ENCODE assay signal across 11 mouse cellular contexts in genomic region chrX:140996909-140997516, GRCm38 (mm10). TPM values are rescaled to one million over a fixed set of nuclear protein-coding genes. Genes with fewer than 3 reads are reported as not detected.
DNase-seq lines count a peak whose midpoint lies in the region; ATAC-seq lines count a peak whose summit lies in the region.
"Had no signal": no experiment of that assay in that cellular context is flagged by ENCODE, and none has a peak within 500 bp of the region (broad histone marks: within the 10 kb centered on the region; RNA-seq: fewer than 3 reads in every experiment).

No protein-coding gene starts in this region.

- 92% methylated on average over 1 of the region's 1 CpGs for WGBS in limb, embryonic 11.5 days
- 75% methylated on average over 1 of the region's 1 CpGs for WGBS in limb, embryonic 10.5 days
- 93% methylated on average over 1 of the region's 1 CpGs for WGBS in liver, embryonic 16.5 days (ENCODE audit: insufficient replicate concordance)
- WGBS in neural tube, embryonic 15.5 days = 70% methylated on average over 1 of the region's 1 CpGs

- no peak overlapping the region for H3K9ac ChIP-seq in limb, embryonic 11.5 days (ENCODE audit: low read length)
- no peak overlapping the region for H3K9ac ChIP-seq in liver, embryonic 16.5 days (ENCODE audit: low read depth, low read length)
- no peak overlapping the region for H3K9ac ChIP-seq in neural tube, embryonic 15.5 days (replicated peaks)

- no peaks in the 10 kb centered on the region for H3K9me3 ChIP-seq in limb, embryonic 11.5 days (ENCODE audit: control insufficient read depth, low read length)
- no peaks in the 10 kb centered on the region for H3K9me3 ChIP-seq in limb, embryonic 10.5 days (replicated peaks)
- H3K9me3 ChIP-seq in liver, embryonic 16.5 days (replicated peaks; ENCODE audit: control insufficient read depth, low read length) = no peaks in the 10 kb centered on the region
- H3K9me3 ChIP-seq in neural tube, embryonic 15.5 days (replicated peaks) = no peaks in the 10 kb centered on the region
- H3K9me3 ChIP-seq: G1E had no signal

- no peaks in the 10 kb centered on the region for H3K4me1 ChIP-seq in limb, embryonic 11.5 days (ENCODE audit: control insufficient read depth, insufficient read depth, low read length)
- no peaks in the 10 kb centered on the region for H3K4me1 ChIP-seq in limb, embryonic 10.5 days
- no peaks in the 10 kb centered on the region for H3K4me1 ChIP-seq in liver, embryonic 16.5 days (ENCODE audit: control insufficient read depth, low read depth, low read length)
- no peaks in the 10 kb centered on the region for H3K4me1 ChIP-seq in neural tube, embryonic 15.5 days

- DNase-seq in limb, embryonic 11.5 days (ENCODE audit: low spot score) = no peak
- DNase-seq in limb, embryonic 10.5 days (ENCODE audit: low spot score) = no peak
- DNase-seq in T-cell, adult 2 months (ENCODE audit: low spot score) = no peak
- DNase-seq in left cerebral cortex, adult 18-20 months (ENCODE audit: low spot score in 2 of 2) = no peak
- no peak for DNase-seq in layer of hippocampus, adult 9-11 months
- DNase-seq: right cerebral cortex, postnatal 14 days had no signal

- no peaks in the 10 kb centered on the region for H3K36me3 ChIP-seq in limb, embryonic 11.5 days (ENCODE audit: control insufficient read depth, insufficient read depth, low read length)
- no peaks in the 10 kb centered on the region for H3K36me3 ChIP-seq in limb, embryonic 10.5 days
- H3K36me3 ChIP-seq in liver, embryonic 16.5 days (ENCODE audit: control insufficient read depth, insufficient read depth) = no peaks in the 10 kb centered on the region
- H3K36me3 ChIP-seq in neural tube, embryonic 15.5 days = no peaks in the 10 kb centered on the region; the same call in 1 of the 2 replicates

- peak; percentile 65; the same call in 1 of the 2 replicates for ATAC-seq in limb, embryonic 11.5 days (ENCODE audit: insufficient number of reproducible peaks, low FRiP score, low TSS enrichment, low read depth)
- ATAC-seq in granulocyte monocyte progenitor cell, adult 5-6 weeks (replicated peaks; ENCODE audit: poor library complexity, severe bottlenecking) = peak; percentile 59
- ATAC-seq in liver, embryonic 16.5 days (ENCODE audit: low read depth) = peak; percentile 48
- peak; percentile 69; the same call in 1 of the 2 replicates for ATAC-seq in neural tube, embryonic 15.5 days (ENCODE audit: low FRiP score)

- H3K4me2 ChIP-seq in limb, embryonic 11.5 days (ENCODE audit: low read depth, severe bottlenecking) = no peak overlapping the region
- H3K4me2 ChIP-seq in liver, embryonic 16.5 days (ENCODE audit: low read depth, low read length) = no peak overlapping the region
- no peak overlapping the region for H3K4me2 ChIP-seq in neural tube, embryonic 15.5 days
- H3K4me2 ChIP-seq: heart, embryonic 11.5 days had no signal

- peaks cover 16% of the 10 kb centered on the region for H3K27me3 ChIP-seq in limb, embryonic 11.5 days (ENCODE audit: control insufficient read depth, insufficient read depth, low read length)
- H3K27me3 ChIP-seq in limb, embryonic 10.5 days (ENCODE audit: low read depth, poor library complexity, severe bottlenecking) = peaks cover 69% of the 10 kb centered on the region
- H3K27me3 ChIP-seq in liver, embryonic 16.5 days (ENCODE audit: control insufficient read depth, insufficient read depth, low read depth, low read length) = no peaks in the 10 kb centered on the region; the same call in 1 of the 2 replicates
- H3K27me3 ChIP-seq in neural tube, embryonic 15.5 days (replicated peaks) = peaks cover 11% of the 10 kb centered on the region; the same call in 1 of the 2 replicates

- no peak overlapping the region for H3K27ac ChIP-seq in limb, embryonic 11.5 days (replicated peaks; ENCODE audit: low read depth, low read length)
- no peak overlapping the region for H3K27ac ChIP-seq in limb, embryonic 10.5 days
- H3K27ac ChIP-seq in liver, embryonic 16.5 days (ENCODE audit: low read length) = no peak overlapping the region
- H3K27ac ChIP-seq in neural tube, embryonic 15.5 days (replicated peaks) = no peak overlapping the region

- H3K4me3 ChIP-seq in limb, embryonic 11.5 days (ENCODE audit: low read depth, low read length) = no peak overlapping the region
- H3K4me3 ChIP-seq in limb, embryonic 10.5 days = no peak overlapping the region
- H3K4me3 ChIP-seq in liver, embryonic 16.5 days (ENCODE audit: low read depth, low read length) = no peak overlapping the region
- no peak overlapping the region for H3K4me3 ChIP-seq in neural tube, embryonic 15.5 days (replicated peaks)

RNA-seq across cellular contexts. Expression of gene Atg4a, which starts 40.3 kb away (rescaled TPM):
- polyA plus RNA-seq in limb, embryonic 11.5 days (2014; fragmentation: Nextera tagmentation; extraction: Ambion mirVana) = 14.2 and 15.3 TPM in 2 replicates
- polyA plus RNA-seq in limb, embryonic 10.5 days (2016; fragmentation: Nextera tagmentation; extraction: Ambion mirVana) = 11.4 and 12.0 TPM in 2 replicates
- total RNA-seq in granulocyte monocyte progenitor cell, adult 5-6 weeks (2014; fragmentation: Nextera tagmentation) = 18.8 and 22.5 TPM in 2 replicates
- total RNA-seq in granulocyte monocyte progenitor cell, adult 5-6 weeks (2017) = 24.8 and 25.8 TPM in 2 replicates
- polyA plus RNA-seq in liver, embryonic 16.5 days (2015; fragmentation: Nextera tagmentation; extraction: Ambion mirVana) = 25.3 and 26.9 TPM in 2 replicates
- polyA plus RNA-seq in neural tube, embryonic 15.5 days (2015; fragmentation: Nextera tagmentation; extraction: Ambion mirVana) = 11.3 and 12.6 TPM in 2 replicates
- total RNA-seq in left cerebral cortex, adult 18-20 months (2021) = 1 to 10 TPM; 6.8 to 7.4 TPM

RNA-seq across cellular contexts. Expression of gene Psmd10, which starts 40.5 kb away (rescaled TPM):
- polyA plus RNA-seq in limb, embryonic 11.5 days (2014; fragmentation: Nextera tagmentation; extraction: Ambion mirVana) = 43.1 and 48.1 TPM in 2 replicates
- 48.4 and 51.5 TPM in 2 replicates for polyA plus RNA-seq in limb, embryonic 10.5 days (2016; fragmentation: Nextera tagmentation; extraction: Ambion mirVana)
- 18.0 and 26.0 TPM in 2 replicates for total RNA-seq in granulocyte monocyte progenitor cell, adult 5-6 weeks (2014; fragmentation: Nextera tagmentation)
- 34.5 and 54.0 TPM in 2 replicates for total RNA-seq in granulocyte monocyte progenitor cell, adult 5-6 weeks (2017)
- polyA plus RNA-seq in liver, embryonic 16.5 days (2015; fragmentation: Nextera tagmentation; extraction: Ambion mirVana) = 33.1 and 36.2 TPM in 2 replicates
- 43.8 and 46.6 TPM in 2 replicates for polyA plus RNA-seq in neural tube, embryonic 15.5 days (2015; fragmentation: Nextera tagmentation; extraction: Ambion mirVana)
- 10 to 100 TPM; 22.9 to 23.6 TPM for total RNA-seq in left cerebral cortex, adult 18-20 months (2021)
